Mouse (Mus musculus) forebrain, embryonic 16.5 days (tissue): ENCODE measurements at regions not wholly inside any gene's neighbourhood (a gene's known extent, or its start where the extent isn't known, plus 50 kb on each side); places are given as distances from the start of the nearest gene placed in this dataset.

Experiments used
- ATAC-seq: fragments of 200-750 bp; cut with Nextera tagmentation; 2 replicates; pipeline ENCODE4 v1.8.0; 2017; ENCODE audit warnings: mild to moderate bottlenecking, moderate library complexity
- H3K27ac ChIP-seq: fragments of 300-500 bp; sonication (generic); 2 replicates; pipeline ENCODE4 v1.5.1; 2014; ENCODE audit warnings: low read length, control low read depth
- H3K27me3 ChIP-seq: fragments of 300-500 bp; sonication (generic); replicated peaks from 2 replicates; pipeline ENCODE4 v1.6.1; 2014; ENCODE audit warnings: low read length; ENCODE audit not compliant: control insufficient read depth, insufficient read depth
- H3K36me3 ChIP-seq: fragments of 300-500 bp; sonication (generic); 2 replicates; pipeline ENCODE4 v1.6.1; 2014; ENCODE audit not compliant: control insufficient read depth, insufficient read depth
- H3K4me1 ChIP-seq: fragments of 300-500 bp; sonication (generic); replicated peaks from 2 replicates; pipeline ENCODE4 v1.6.1; 2014; ENCODE audit warnings: low read length; ENCODE audit not compliant: control insufficient read depth, insufficient read depth
- H3K4me2 ChIP-seq: fragments of 300-500 bp; sonication (generic); 2 replicates; pipeline ENCODE4 v1.6.1; 2014; ENCODE audit warnings: mild to moderate bottlenecking, low read length, control low read depth
- H3K4me3 ChIP-seq: fragments of 300-500 bp; sonication (generic); replicated peaks from 2 replicates; pipeline ENCODE4 v1.5.1; 2014; ENCODE audit warnings: mild to moderate bottlenecking, low read length, control low read depth
- H3K9ac ChIP-seq: fragments of 300-500 bp; sonication (generic); replicated peaks from 2 replicates; pipeline ENCODE4 v1.6.1; 2014; ENCODE audit warnings: low read depth, low read length, control low read depth
- H3K9me3 ChIP-seq: fragments of 300-500 bp; sonication (generic); 2 replicates; pipeline ENCODE4 v1.6.1; 2016; ENCODE audit warnings: low read length; ENCODE audit not compliant: control insufficient read depth
- WGBS: fragments of 180-500 bp; shearing (Covaris S2); extraction: QIAGEN DNeasy Blood & Tissue Kit; methylation state at CpG from one replicate; pipeline ENCODE4 v1.1.7; 2014; 5-methylcytosine and 5-hydroxymethylcytosine counted together

GRCm38 (mm10) chr1:137788789-137789188 lies 386.7 kb downstream of the Ptprc start:
- ATAC-seq, result no peak
- no peaks in the 10 kb centered on the region for H3K9me3 ChIP-seq
- H3K4me2 ChIP-seq, result no peak overlapping the region
- no peak overlapping the region for H3K4me3 ChIP-seq
- WGBS, result 80% methylated on average over 3 of the region's 3 CpGs
- no peak overlapping the region for H3K27ac ChIP-seq
- no peak overlapping the region for H3K9ac ChIP-seq
- no peaks in the 10 kb centered on the region for H3K27me3 ChIP-seq
- no peaks in the 10 kb centered on the region for H3K36me3 ChIP-seq
- no peaks in the 10 kb centered on the region for H3K4me1 ChIP-seq

- H3K27ac ChIP-seq, result no peak overlapping the region
- H3K4me2 ChIP-seq, result no peak overlapping the region
- H3K9me3 ChIP-seq, result no peaks in the 10 kb centered on the region
- H3K9ac ChIP-seq, result no peak overlapping the region
- no peak for ATAC-seq
- H3K27me3 ChIP-seq, result no peaks in the 10 kb centered on the region
- no peaks in the 10 kb centered on the region for H3K36me3 ChIP-seq
- no peaks in the 10 kb centered on the region for H3K4me1 ChIP-seq
- no peak overlapping the region for H3K4me3 ChIP-seq
These were observed 388.9 kb downstream of the Ptprc start for GRCm38 (mm10) chr1:137786653-137787052.

GRCm38 (mm10) chr1:137774586-137774985 lies 400.9 kb downstream of the Ptprc start:
- no peaks in the 10 kb centered on the region for H3K36me3 ChIP-seq
- H3K9ac ChIP-seq, result no peak overlapping the region
- H3K4me3 ChIP-seq, result no peak overlapping the region
- H3K9me3 ChIP-seq, result no peaks in the 10 kb centered on the region
- H3K4me2 ChIP-seq, result no peak overlapping the region
- no peak overlapping the region for H3K27ac ChIP-seq
- H3K4me1 ChIP-seq, result no peaks in the 10 kb centered on the region
- no peak for ATAC-seq
- no peaks in the 10 kb centered on the region for H3K27me3 ChIP-seq

GRCm38 (mm10) chr1:137760797-137761196 lies 414.7 kb downstream of the Ptprc start:
- no peak overlapping the region for H3K27ac ChIP-seq
- ATAC-seq, result no peak
- 96% methylated on average over 4 of the region's 4 CpGs for WGBS
- H3K9ac ChIP-seq, result no peak overlapping the region
- H3K4me1 ChIP-seq, result no peaks in the 10 kb centered on the region
- H3K36me3 ChIP-seq, result no peaks in the 10 kb centered on the region
- H3K4me2 ChIP-seq, result no peak overlapping the region
- no peak overlapping the region for H3K4me3 ChIP-seq
- H3K27me3 ChIP-seq, result no peaks in the 10 kb centered on the region
- no peaks in the 10 kb centered on the region for H3K9me3 ChIP-seq

- WGBS, result 76% methylated on average over 7 of the region's 7 CpGs
These were observed 424.0 kb downstream of the Ptprc start for GRCm38 (mm10) chr1:137751446-137751961.

GRCm38 (mm10) chr1:137750894-137751293 lies 424.6 kb downstream of the Ptprc start:
- WGBS, result 36% methylated on average over 5 of the region's 5 CpGs
- Histone ChIP-seq H3K9ac (no peak overlapping the region), H3K4me3 (no peak overlapping the region), H3K9me3 (no peaks in the 10 kb centered on the region), H3K4me1 (0 out of 2 replicates have a peak, but pooled peaks cover 2% of the 10 kb centered on the region), H3K27me3 (no peaks in the 10 kb centered on the region), H3K27ac (no peak overlapping the region), H3K4me2 (no peak overlapping the region), H3K36me3 (no peaks in the 10 kb centered on the region)
- 0 out of 2 replicates have a peak, but pooled peaks have one; percentile 36 for ATAC-seq

More at GRCm38 (mm10) chr1:137751446-137751961, 424.0 kb downstream of the Ptprc start:
- ATAC-seq, result no peak
- Histone ChIP-seq H3K4me1 (0 out of 2 replicates have a peak, but pooled peaks cover 2% of the 10 kb centered on the region), H3K27ac (no peak overlapping the region), H3K4me3 (no peak overlapping the region), H3K36me3 (no peaks in the 10 kb centered on the region), H3K4me2 (no peak overlapping the region), H3K9me3 (no peaks in the 10 kb centered on the region), H3K27me3 (no peaks in the 10 kb centered on the region), H3K9ac (no peak overlapping the region)

- H3K27ac ChIP-seq, result no peak overlapping the region
- no peaks in the 10 kb centered on the region for H3K36me3 ChIP-seq
- no peak for ATAC-seq
- no peak overlapping the region for H3K9ac ChIP-seq
- H3K4me2 ChIP-seq, result no peak overlapping the region
- H3K27me3 ChIP-seq, result no peaks in the 10 kb centered on the region
- no peaks in the 10 kb centered on the region for H3K4me1 ChIP-seq
- 78% methylated on average over 2 of the region's 2 CpGs for WGBS
- no peaks in the 10 kb centered on the region for H3K9me3 ChIP-seq
- H3K4me3 ChIP-seq, result no peak overlapping the region
These were observed 429.4 kb downstream of the Ptprc start for GRCm38 (mm10) chr1:137746129-137746528.

GRCm38 (mm10) chr1:137738157-137738851 lies 437.2 kb downstream of the Ptprc start:
- Histone ChIP-seq H3K9ac (no peak overlapping the region), H3K4me1 (no peaks in the 10 kb centered on the region), H3K4me3 (no peak overlapping the region), H3K9me3 (no peaks in the 10 kb centered on the region), H3K27ac (no peak overlapping the region), H3K36me3 (no peaks in the 10 kb centered on the region), H3K27me3 (no peaks in the 10 kb centered on the region), H3K4me2 (no peak overlapping the region)
- WGBS, result 16% methylated on average over 1 of the region's 1 CpGs
- no peak for ATAC-seq

- 86% methylated on average over 3 of the region's 3 CpGs for WGBS
- ATAC-seq, result no peak
- H3K27ac ChIP-seq, result no peak overlapping the region
These were observed 471.6 kb downstream of the Ptprc start for GRCm38 (mm10) chr1:137703882-137704281.

More at GRCm38 (mm10) chr1:137703882-137704281, 471.6 kb downstream of the Ptprc start:
- no peaks in the 10 kb centered on the region for H3K4me1 ChIP-seq
- no peaks in the 10 kb centered on the region for H3K9me3 ChIP-seq
- no peaks in the 10 kb centered on the region for H3K27me3 ChIP-seq
- no peak overlapping the region for H3K9ac ChIP-seq
- no peak overlapping the region for H3K4me2 ChIP-seq
- no peaks in the 10 kb centered on the region for H3K36me3 ChIP-seq
- H3K4me3 ChIP-seq, result no peak overlapping the region
